Mouse (Mus musculus) intestine, embryonic 16.5 days (tissue): Measurements from ENCODE around the gene Rimkla. TPM values are rescaled to one million over a fixed set of nuclear protein-coding genes. Genes with fewer than 3 reads are reported as not detected.
A peak's percentile ranks its signal among the peaks of the same experiment; 100 is the strongest.

ENCODE experiments used
- ATAC-seq: fragments of 200-750 bp; cut with Nextera tagmentation; 2 replicates; pipeline ENCODE4 v1.8.0; 2017; ENCODE audit warnings: moderate TSS enrichment, moderate library complexity
- H3K27ac ChIP-seq: fragments of 300-500 bp; sonication (generic); 2 replicates; pipeline ENCODE4 v1.5.1; 2014; ENCODE audit warnings: mild to moderate bottlenecking, low read length
- H3K27me3 ChIP-seq: fragments of 300-500 bp; sonication (generic); replicated peaks from 2 replicates; pipeline ENCODE4 v1.6.1; 2014; ENCODE audit warnings: low read length, control low read depth, mixed read lengths; ENCODE audit not compliant: control insufficient read depth, insufficient read depth
- H3K36me3 ChIP-seq: fragments of 300-500 bp; sonication (generic); 2 replicates; pipeline ENCODE4 v1.6.1; 2014; ENCODE audit warnings: low read length, control low read depth; ENCODE audit not compliant: control insufficient read depth, insufficient read depth
- H3K4me1 ChIP-seq: fragments of 300-500 bp; sonication (generic); 2 replicates; pipeline ENCODE4 v1.6.1; 2014; ENCODE audit warnings: low read length, control low read depth, mixed read lengths; ENCODE audit not compliant: control insufficient read depth, insufficient read depth
- H3K4me2 ChIP-seq: fragments of 300-500 bp; sonication (generic); 2 replicates; pipeline ENCODE4 v1.6.1; 2014; ENCODE audit warnings: low read depth, low read length, control low read depth
- H3K4me3 ChIP-seq: fragments of 300-500 bp; sonication (generic); 2 replicates; pipeline ENCODE4 v1.5.1; 2014; ENCODE audit warnings: mild to moderate bottlenecking, low read length
- H3K9ac ChIP-seq: fragments of 300-500 bp; sonication (generic); 2 replicates; pipeline ENCODE4 v1.6.1; 2014; ENCODE audit warnings: low read depth, low read length
- H3K9me3 ChIP-seq: fragments of 300-500 bp; sonication (generic); 2 replicates; pipeline ENCODE4 v1.6.1; 2016; ENCODE audit warnings: low read length, control low read depth; ENCODE audit not compliant: control insufficient read depth
- WGBS: fragments of 180-500 bp; shearing (Covaris S2); extraction: QIAGEN DNeasy Blood & Tissue Kit; methylation state at CpG from one replicate; pipeline ENCODE4 v1.1.7; 2014; 5-methylcytosine and 5-hydroxymethylcytosine counted together
- polyA plus RNA-seq: library from polyadenylated mRNA; unstranded; fragments of >200 nt; fragmentation: Nextera tagmentation; extraction: Ambion mirVana; gene quantifications from 2 replicates; pipeline ENCODE4 v1.2.1, GENCODE M21; 2015

The Rimkla gene
- polyA plus RNA-seq, 1 experiment from 2014 or later, result 0.62 TPM

DNA sequence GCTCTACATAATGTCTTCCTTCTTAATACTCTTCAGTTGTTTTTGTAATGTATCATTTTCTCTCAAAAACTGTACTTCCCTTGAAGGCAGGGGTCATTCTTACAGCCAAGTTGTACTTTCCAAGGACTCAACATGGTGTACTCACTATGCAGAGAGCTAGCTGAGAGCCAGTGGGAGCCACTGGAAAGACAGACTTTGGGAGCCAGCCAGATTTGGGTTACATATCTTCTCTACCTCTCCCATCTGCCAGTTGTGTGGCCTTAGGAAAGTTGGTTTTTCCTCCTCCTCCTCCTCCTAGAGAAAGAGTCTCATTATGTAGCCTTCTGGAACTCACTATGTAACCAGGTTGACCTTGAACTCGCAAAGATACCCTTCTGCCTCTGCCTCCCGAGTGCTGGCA lies 32.0 kb upstream of the Rimkla start:
- H3K9ac ChIP-seq, result no peak overlapping the region
- WGBS, result 88% methylated on average over 2 of the region's 2 CpGs
- H3K4me1 ChIP-seq, result no peaks in the 10 kb centered on the region
- H3K4me3 ChIP-seq, result no peak overlapping the region
- no peak overlapping the region for H3K27ac ChIP-seq
- ATAC-seq, result no peak
- no peak overlapping the region for H3K4me2 ChIP-seq
- H3K27me3 ChIP-seq, result no peaks in the 10 kb centered on the region
- H3K36me3 ChIP-seq, result no peaks in the 10 kb centered on the region
- H3K9me3 ChIP-seq, result no peaks in the 10 kb centered on the region

DNA sequence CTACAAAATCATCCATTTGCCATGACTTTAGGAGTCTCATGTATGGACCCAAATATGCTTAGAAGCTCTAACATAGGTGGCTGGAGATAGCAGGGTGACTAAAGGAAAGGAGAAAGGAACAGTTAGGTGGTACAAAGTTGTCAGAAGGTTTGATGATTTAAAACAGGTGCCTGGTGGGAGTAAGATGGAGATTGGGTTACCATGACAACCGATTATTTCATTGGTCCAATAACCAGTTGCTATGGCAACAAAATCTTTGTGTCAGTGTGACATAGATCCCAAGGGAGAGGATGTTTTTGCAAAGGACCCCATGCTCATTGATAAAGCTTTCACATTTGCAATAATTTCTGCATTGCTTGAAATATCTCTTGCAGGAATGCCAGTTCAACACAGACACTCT lies 31.6 kb upstream of the Rimkla start:
- Histone ChIP-seq H3K27ac (no peak overlapping the region), H3K4me3 (no peak overlapping the region), H3K9ac (no peak overlapping the region), H3K4me1 (no peaks in the 10 kb centered on the region), H3K4me2 (no peak overlapping the region), H3K36me3 (no peaks in the 10 kb centered on the region), H3K9me3 (no peaks in the 10 kb centered on the region), H3K27me3 (no peaks in the 10 kb centered on the region)
- no peak for ATAC-seq
- 79% methylated on average over 1 of the region's 1 CpGs for WGBS

DNA sequence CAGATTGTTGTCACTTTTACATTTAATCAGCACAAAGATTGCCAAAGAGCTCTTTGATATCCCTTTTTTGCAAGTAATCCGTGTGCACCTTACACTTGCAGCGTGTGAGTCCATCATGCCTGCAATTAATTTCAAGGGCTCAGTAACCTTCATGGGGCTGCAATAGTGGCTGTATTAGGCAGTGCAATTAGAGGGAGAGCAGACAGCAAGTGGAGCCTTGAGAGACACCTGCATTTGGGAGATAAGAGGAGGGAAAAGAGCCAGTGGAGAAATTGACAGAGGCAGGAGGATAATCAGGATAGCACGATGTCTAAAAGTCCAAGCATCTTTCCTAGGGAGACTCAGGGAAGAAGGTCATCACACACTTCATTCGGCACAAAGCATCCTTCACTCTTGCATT lies 31.1 kb upstream of the Rimkla start:
- ATAC-seq, result no peak
- 81% methylated on average over 4 of the region's 4 CpGs for WGBS
- Histone ChIP-seq H3K4me1 (no peaks in the 10 kb centered on the region), H3K4me3 (no peak overlapping the region), H3K9me3 (no peaks in the 10 kb centered on the region), H3K9ac (no peak overlapping the region), H3K27me3 (no peaks in the 10 kb centered on the region), H3K4me2 (no peak overlapping the region), H3K36me3 (no peaks in the 10 kb centered on the region), H3K27ac (no peak overlapping the region)

DNA sequence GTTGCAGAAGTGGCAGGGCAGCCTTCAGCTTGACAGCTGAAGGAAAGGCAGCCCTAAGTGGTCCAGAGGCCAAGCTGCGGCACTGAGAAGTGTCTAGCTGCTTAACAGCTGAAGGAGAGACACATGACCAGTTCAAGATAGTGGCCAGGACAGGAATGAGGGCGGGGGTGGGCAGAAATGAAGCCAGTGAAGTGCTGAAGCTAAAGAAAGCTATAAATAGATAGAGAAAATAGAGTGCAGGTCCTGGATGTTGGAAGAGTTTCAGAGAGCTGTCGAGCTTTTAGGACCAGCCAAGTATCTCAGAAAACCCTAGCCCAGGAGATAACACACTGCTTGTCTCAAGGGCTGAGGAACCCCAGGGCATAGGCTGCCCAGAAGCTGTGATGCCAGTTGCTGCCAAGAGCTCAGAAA lies 20.3 kb upstream of the Rimkla start:
- H3K4me1 ChIP-seq, result no peaks in the 10 kb centered on the region
- H3K36me3 ChIP-seq, result no peaks in the 10 kb centered on the region
- H3K9me3 ChIP-seq, result no peaks in the 10 kb centered on the region
- no peak for ATAC-seq
- H3K27ac ChIP-seq, result no peak overlapping the region
- H3K4me3 ChIP-seq, result no peak overlapping the region
- no peaks in the 10 kb centered on the region for H3K27me3 ChIP-seq
- 52% methylated on average over 3 of the region's 3 CpGs for WGBS
- H3K4me2 ChIP-seq, result no peak overlapping the region
- no peak overlapping the region for H3K9ac ChIP-seq

DNA sequence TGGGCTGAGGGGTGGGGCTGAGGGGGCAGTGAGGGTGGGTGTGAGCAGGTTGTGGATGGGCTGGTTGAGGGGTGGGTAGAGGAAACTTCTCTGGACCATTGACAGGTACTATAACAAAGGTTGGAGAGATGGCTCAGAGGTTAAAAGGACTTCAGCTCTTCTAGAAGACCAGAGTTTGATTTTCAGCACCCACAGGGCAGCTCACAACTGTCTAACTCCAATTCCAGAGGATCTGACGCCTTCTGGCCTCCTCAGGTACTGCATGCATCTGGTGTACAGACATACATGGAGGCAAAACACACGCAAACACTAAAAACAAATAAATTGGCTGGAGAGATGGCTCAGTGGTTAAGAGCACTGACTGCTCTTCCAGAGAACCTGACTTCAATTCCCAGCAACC lies 19.2 kb upstream of the Rimkla start:
- Histone ChIP-seq H3K27me3 (no peaks in the 10 kb centered on the region), H3K9me3 (no peaks in the 10 kb centered on the region), H3K36me3 (no peaks in the 10 kb centered on the region), H3K9ac (no peak overlapping the region), H3K4me2 (no peak overlapping the region), H3K27ac (no peak overlapping the region), H3K4me3 (no peak overlapping the region), H3K4me1 (no peaks in the 10 kb centered on the region)
- ATAC-seq, result no peak
- 78% methylated on average over 2 of the region's 2 CpGs for WGBS

DNA sequence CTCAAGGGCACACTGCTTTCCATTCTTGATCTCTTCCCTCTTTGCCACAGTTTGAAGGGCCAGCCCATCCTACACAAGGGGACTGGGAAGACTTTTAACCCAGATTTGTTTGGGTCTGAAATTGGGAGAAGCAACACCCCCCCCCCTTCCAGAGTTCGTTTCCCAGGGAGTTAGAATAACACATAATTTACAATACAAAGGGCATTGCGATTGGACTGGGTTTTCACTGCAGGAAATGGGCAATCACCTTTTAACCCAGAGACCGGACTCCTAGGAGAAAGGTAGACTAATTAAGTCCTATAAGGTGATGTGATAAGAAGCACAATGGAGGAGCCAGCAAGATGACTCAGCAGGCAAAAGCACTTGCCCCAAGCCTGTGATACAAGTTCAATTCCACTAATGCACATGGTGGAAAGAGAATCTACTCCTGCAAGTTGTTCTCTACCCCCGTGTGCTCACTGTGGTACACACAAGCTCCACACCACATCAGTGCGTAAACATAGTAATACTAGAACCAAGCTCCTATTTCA lies 6.0 kb upstream of the Rimkla start:
- no peak for ATAC-seq
- no peaks in the 10 kb centered on the region for H3K9me3 ChIP-seq
- WGBS, result 65% methylated on average over 5 of the region's 5 CpGs

DNA sequence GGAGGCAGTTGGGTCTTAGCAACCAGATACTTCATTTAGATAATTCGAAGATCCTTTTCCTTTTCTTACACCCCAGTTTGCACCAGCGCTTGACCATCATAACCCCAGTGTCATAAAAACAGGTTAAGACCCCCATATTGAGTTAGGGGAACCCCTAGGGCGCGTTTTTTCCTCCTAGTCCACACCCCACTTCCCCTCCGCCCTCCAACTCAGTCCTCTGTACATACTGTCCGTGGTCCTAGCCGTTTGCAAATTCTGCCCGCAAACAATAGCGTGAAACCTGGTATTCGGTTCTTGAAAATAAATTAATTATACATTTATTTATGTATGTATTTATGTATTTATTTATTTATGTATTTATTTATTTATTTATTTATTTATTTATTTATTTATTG lies 502 bp upstream of the Rimkla start:
- ATAC-seq, result no peak
- Histone ChIP-seq H3K4me1 (0 out of 2 replicates have a peak, but pooled peaks cover 2% of the 10 kb centered on the region), H3K4me3 (peak overlapping the region; percentile 60), H3K27ac (no peak overlapping the region), H3K9me3 (0 out of 2 replicates have a peak, but pooled peaks cover 3% of the 10 kb centered on the region), H3K27me3 (peaks cover 11% of the 10 kb centered on the region; the same call in 1 of the 2 replicates), H3K36me3 (no peaks in the 10 kb centered on the region), H3K9ac (no peak overlapping the region), H3K4me2 (peak overlapping the region; percentile 96)
- 41% methylated on average over 10 of the region's 10 CpGs for WGBS

More for the DNA sequence above, 6.0 kb upstream of the Rimkla start:
- Histone ChIP-seq H3K4me1 (no peaks in the 10 kb centered on the region), H3K9ac (no peak overlapping the region), H3K27me3 (no peaks in the 10 kb centered on the region), H3K4me3 (no peak overlapping the region), H3K27ac (no peak overlapping the region), H3K36me3 (no peaks in the 10 kb centered on the region), H3K4me2 (no peak overlapping the region)

DNA sequence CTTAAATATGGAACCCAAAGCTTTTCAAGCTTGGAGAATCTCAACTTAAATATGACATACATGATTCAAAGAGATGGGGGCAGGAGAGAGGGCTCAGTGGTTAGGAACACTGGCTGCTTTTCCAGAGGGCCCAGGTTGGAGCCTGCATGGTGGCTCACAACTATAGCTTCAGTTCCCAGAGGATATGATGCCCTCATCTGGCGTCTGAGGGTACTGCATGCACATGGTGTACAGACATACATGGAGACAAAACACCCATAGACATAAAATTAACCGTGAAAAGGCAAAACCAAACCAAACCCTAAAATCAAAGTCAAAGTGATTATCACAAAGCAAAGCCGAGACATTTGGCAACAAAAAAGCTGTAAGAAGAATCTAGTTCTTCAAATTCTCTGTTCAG lies 1.6 kb downstream of the Rimkla start:
- Histone ChIP-seq H3K27ac (no peak overlapping the region), H3K9ac (no peak overlapping the region)
- 79% methylated on average over 3 of the region's 3 CpGs for WGBS

DNA sequence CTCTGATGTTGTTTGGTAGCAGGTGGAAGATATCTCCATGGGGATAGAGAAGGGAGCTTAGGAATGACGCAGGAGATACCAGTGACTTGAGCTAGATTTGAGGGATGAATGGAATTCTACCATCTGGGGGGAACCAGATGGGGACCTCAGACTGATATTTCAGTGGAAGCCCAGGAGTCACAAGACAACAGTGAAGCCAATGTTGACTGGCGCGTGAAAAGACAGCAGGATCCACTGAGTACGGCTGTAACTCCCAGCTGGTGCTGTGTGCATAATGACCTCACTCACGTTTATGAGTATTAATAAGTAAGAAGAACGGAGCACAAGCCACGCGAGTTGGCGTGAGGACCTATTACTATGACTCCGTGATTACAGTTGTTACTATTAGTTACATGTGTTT lies 2.8 kb downstream of the Rimkla start:
- Histone ChIP-seq H3K4me1 (0 out of 2 replicates have a peak, but pooled peaks cover 2% of the 10 kb centered on the region), H3K4me3 (no peak overlapping the region), H3K27ac (no peak overlapping the region), H3K27me3 (peaks cover 11% of the 10 kb centered on the region; the same call in 1 of the 2 replicates), H3K9ac (no peak overlapping the region), H3K36me3 (no peaks in the 10 kb centered on the region), H3K4me2 (no peak overlapping the region), H3K9me3 (0 out of 2 replicates have a peak, but pooled peaks cover 3% of the 10 kb centered on the region)
- 86% methylated on average over 10 of the region's 10 CpGs for WGBS
- no peak for ATAC-seq

More for the DNA sequence above, 1.6 kb downstream of the Rimkla start:
- H3K4me3 ChIP-seq, result no peak overlapping the region
- H3K4me1 ChIP-seq, result 0 out of 2 replicates have a peak, but pooled peaks cover 2% of the 10 kb centered on the region
- no peak for ATAC-seq
- H3K4me2 ChIP-seq, result no peak overlapping the region
- H3K27me3 ChIP-seq, result peaks cover 11% of the 10 kb centered on the region; the same call in 1 of the 2 replicates
- 0 out of 2 replicates have a peak, but pooled peaks cover 3% of the 10 kb centered on the region for H3K9me3 ChIP-seq
- H3K36me3 ChIP-seq, result no peaks in the 10 kb centered on the region

DNA sequence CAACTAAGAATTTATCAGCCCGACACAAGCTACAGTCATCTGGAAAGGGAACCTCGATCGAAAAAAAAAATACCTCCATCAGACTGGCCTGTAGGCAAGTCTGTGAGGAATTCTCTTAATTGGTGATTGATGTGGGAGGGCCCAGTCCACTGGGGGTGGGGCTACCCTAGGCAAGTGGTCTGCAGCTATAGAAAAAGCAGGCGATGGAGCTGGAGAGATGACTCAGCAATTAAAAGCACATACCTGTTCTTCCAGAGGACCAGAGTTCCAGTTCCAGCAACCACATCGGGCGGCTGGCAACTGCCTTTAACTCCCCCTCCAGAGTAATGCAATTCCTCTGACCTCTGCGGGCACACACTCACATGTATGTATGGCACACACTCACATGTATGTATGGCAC lies 7.5 kb downstream of the Rimkla start:
- Histone ChIP-seq H3K4me3 (no peak overlapping the region), H3K9me3 (no peaks in the 10 kb centered on the region), H3K4me2 (no peak overlapping the region), H3K27me3 (no peaks in the 10 kb centered on the region), H3K36me3 (no peaks in the 10 kb centered on the region), H3K27ac (no peak overlapping the region), H3K9ac (no peak overlapping the region), H3K4me1 (no peaks in the 10 kb centered on the region)
- 70% methylated on average over 7 of the region's 7 CpGs for WGBS
- no peak for ATAC-seq
